Mouse (Mus musculus): Measurements from ENCODE around the gene Cabp1. TPM values are rescaled to one million over a fixed set of nuclear protein-coding genes. Genes with fewer than 3 reads are reported as not detected.

Cabp1 gene
- 0.35 and 0.49 TPM in 2 replicates for polyA plus RNA-seq (2012; rRNA removed)

GRCm38 (mm10) chr5:115193669-115194625 is at the start of gene Cabp1:
TSS of gene Cabp1 (minus strand) at chr5:115194381.

GRCm38 (mm10) chr5:115235786-115236263 is 41.6 kb upstream of the Cabp1 start, which contains the start of gene Pop5:
TSS of gene Pop5 (plus strand) at chr5:115235836.

GRCm38 (mm10) chr5:115158040-115158983 is 35.9 kb downstream of the Cabp1 start, which contains the start of gene Mlec:
TSS of gene Mlec (minus strand) at chr5:115158179.

GRCm38 (mm10) chr5:115134234-115135165 is 59.7 kb downstream of the Cabp1 start, which contains the start of gene Unc119b:
TSS of gene Unc119b (minus strand) at chr5:115134975.

GRCm38 (mm10) chr5:115118961-115119570 is 75.1 kb downstream of the Cabp1 start, which contains the start of gene Acads:
TSS of gene Acads (minus strand) at chr5:115119346.

Other genes starting within 250 kb of the Cabp1 start
- 2.3 and 2.7 TPM in 2 replicates for gene Hnf1a, start 223.3 kb downstream of the Cabp1 start, polyA plus RNA-seq (2012; rRNA removed)
- gene Sppl3, start 183.2 kb downstream of the Cabp1 start, polyA plus RNA-seq (2012; rRNA removed): 13.8 and 16.0 TPM in 2 replicates
- gene Gm10401, start 96.1 kb downstream of the Cabp1 start, polyA plus RNA-seq (2012; rRNA removed): not detected in 2 replicates
- 69.8 and 75.2 TPM in 2 replicates for gene Acads, start 75.0 kb downstream of the Cabp1 start, polyA plus RNA-seq (2012; rRNA removed)
- 10.1 and 10.4 TPM in 2 replicates for gene Unc119b, start 59.4 kb downstream of the Cabp1 start, polyA plus RNA-seq (2012; rRNA removed)
- gene Mlec, start 36.2 kb downstream of the Cabp1 start, polyA plus RNA-seq (2012; rRNA removed): 36.1 and 40.4 TPM in 2 replicates
- gene Pop5, start 41.5 kb upstream of the Cabp1 start, polyA plus RNA-seq (2012; rRNA removed): 39.8 and 41.2 TPM in 2 replicates
- gene Rnf10, start 78.5 kb upstream of the Cabp1 start, polyA plus RNA-seq (2012; rRNA removed): 75.3 and 78.6 TPM in 2 replicates
- gene Coq5, start 85.3 kb upstream of the Cabp1 start, polyA plus RNA-seq (2012; rRNA removed): 7.5 and 7.9 TPM in 2 replicates
- 100 and 145 TPM in 2 replicates for gene Dynll1, start 106.6 kb upstream of the Cabp1 start, polyA plus RNA-seq (2012; rRNA removed)
- gene Srsf9, start 132.8 kb upstream of the Cabp1 start, polyA plus RNA-seq (2012; rRNA removed): 37.0 and 37.6 TPM in 2 replicates
- gene Gatc, start 146.8 kb upstream of the Cabp1 start, polyA plus RNA-seq (2012; rRNA removed): 10.8 and 10.9 TPM in 2 replicates
- 13.5 and 13.6 TPM in 2 replicates for gene Triap1, start 146.8 kb upstream of the Cabp1 start, polyA plus RNA-seq (2012; rRNA removed)
- 1,034 and 1,123 TPM in 2 replicates for gene Cox6a1, start 154.6 kb upstream of the Cabp1 start, polyA plus RNA-seq (2012; rRNA removed)
- 0.22 and 0.44 TPM in 2 replicates for gene Msi1, start 235.2 kb upstream of the Cabp1 start, polyA plus RNA-seq (2012; rRNA removed)

Measured in liver, embryonic 18 days (tissue).